Mouse (Mus musculus): ENCODE data around the gene Men1. TPM values are rescaled to one million over a fixed set of nuclear protein-coding genes. Genes with fewer than 3 reads are reported as not detected.

Gene Men1
- polyA plus RNA-seq, 1 experiment from 2014 or later: 103 TPM

DNA sequence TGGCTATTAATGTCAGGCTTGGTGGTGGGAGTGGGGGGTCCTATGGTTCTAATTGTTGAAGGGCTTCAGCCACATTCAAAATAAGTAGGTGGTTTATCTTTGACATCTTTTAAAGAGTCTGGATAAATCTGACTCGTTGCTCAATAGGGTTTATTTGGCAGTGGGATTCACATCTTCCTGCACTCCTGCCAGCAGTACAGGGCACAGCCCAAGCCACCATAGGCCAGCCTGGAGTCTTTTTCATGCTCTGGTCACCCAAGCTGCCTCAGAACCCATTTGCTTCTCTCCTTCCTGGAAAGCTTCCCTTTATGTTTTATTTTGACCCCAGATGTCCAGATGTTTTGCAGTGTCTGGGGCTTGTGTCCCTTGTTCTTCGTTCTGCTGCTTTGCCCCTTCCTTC is 41.9 kb downstream of the Men1 start:
- Histone ChIP-seq H3K27ac (replicated peaks) (no peak overlapping the region), H3K4me1 (no peaks in the 10 kb centered on the region), H3K9me3 (no peaks in the 10 kb centered on the region), H3K36me3 (peaks cover 75% of the 10 kb centered on the region), H3K27me3 (no peaks in the 10 kb centered on the region), H3K4me2 (replicated peaks) (no peak overlapping the region), H3K4me3 (no peak overlapping the region), H3K9ac (replicated peaks) (no peak overlapping the region)
- no peak for ATAC-seq (ENCODE audit: low FRiP score, low read depth)
- 85% methylated on average over 2 of the region's 2 CpGs for WGBS

DNA sequence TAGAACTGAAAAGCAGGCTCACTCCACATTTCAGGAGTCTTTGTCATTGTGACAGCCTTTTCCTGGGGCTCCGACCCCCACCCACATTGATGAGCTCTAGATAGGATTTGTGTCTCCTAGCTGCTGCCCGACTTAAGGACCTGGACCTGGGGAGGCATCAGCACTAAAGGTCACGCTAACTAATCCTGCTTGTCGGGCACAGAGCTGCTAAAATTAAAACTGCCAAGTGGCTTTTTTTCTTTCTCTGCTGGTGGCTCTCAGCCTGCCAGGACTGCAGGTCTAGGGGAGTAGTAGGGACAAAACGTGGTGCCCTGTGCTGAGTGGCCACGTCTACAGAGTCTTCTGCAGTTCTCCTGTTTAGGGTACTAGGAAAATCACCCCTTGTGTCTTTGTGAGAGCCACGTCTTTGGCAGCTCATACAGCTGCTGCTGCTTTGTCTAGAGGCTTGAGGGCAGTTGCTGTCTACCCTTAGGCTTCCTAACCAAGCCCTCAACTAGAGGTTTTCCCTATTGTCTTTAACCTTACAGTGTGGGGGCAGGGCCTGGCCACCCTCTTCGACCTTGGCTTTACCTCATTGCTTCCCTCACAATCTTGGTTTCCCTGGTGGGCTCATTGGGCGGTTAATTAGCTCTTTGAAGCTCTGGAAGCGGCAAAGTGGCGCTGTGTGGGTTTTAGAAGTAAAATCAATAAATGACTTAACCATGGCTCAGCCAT is 42.7 kb downstream of the Men1 start:
- H3K9ac ChIP-seq (replicated peaks): no peak overlapping the region
- H3K9me3 ChIP-seq: no peaks in the 10 kb centered on the region
- 55% methylated on average over 11 of the region's 11 CpGs for WGBS
- H3K4me3 ChIP-seq: no peak overlapping the region
- H3K4me2 ChIP-seq (replicated peaks): no peak overlapping the region
- H3K4me1 ChIP-seq: no peaks in the 10 kb centered on the region
- peak overlapping the region; percentile 52 for H3K27ac ChIP-seq (replicated peaks)
- peaks cover 66% of the 10 kb centered on the region for H3K36me3 ChIP-seq
- H3K27me3 ChIP-seq: no peaks in the 10 kb centered on the region
- ATAC-seq (ENCODE audit: low FRiP score, low read depth): no peak

GRCm38 (mm10) chr19:6380411-6381166 is 45.8 kb downstream of the Men1 start:
- no peak for ATAC-seq (ENCODE audit: low FRiP score, low read depth)
- peaks cover 14% of the 10 kb centered on the region for H3K4me1 ChIP-seq
- H3K27ac ChIP-seq (replicated peaks): no peak overlapping the region; the same call in 1 of the 2 replicates
- no peaks in the 10 kb centered on the region for H3K27me3 ChIP-seq
- no peak overlapping the region for H3K4me3 ChIP-seq
- H3K36me3 ChIP-seq: peaks cover 36% of the 10 kb centered on the region
- H3K9me3 ChIP-seq: no peaks in the 10 kb centered on the region
- no peak overlapping the region for H3K4me2 ChIP-seq (replicated peaks)
- WGBS: 92% methylated on average over 9 of the region's 9 CpGs
- H3K9ac ChIP-seq (replicated peaks): no peak overlapping the region

GRCm38 (mm10) chr19:6381238-6381637 is 46.5 kb downstream of the Men1 start:
- WGBS: 95% methylated on average over 5 of the region's 5 CpGs
- no peaks in the 10 kb centered on the region for H3K27me3 ChIP-seq
- ATAC-seq (ENCODE audit: low FRiP score, low read depth): no peak

DNA sequence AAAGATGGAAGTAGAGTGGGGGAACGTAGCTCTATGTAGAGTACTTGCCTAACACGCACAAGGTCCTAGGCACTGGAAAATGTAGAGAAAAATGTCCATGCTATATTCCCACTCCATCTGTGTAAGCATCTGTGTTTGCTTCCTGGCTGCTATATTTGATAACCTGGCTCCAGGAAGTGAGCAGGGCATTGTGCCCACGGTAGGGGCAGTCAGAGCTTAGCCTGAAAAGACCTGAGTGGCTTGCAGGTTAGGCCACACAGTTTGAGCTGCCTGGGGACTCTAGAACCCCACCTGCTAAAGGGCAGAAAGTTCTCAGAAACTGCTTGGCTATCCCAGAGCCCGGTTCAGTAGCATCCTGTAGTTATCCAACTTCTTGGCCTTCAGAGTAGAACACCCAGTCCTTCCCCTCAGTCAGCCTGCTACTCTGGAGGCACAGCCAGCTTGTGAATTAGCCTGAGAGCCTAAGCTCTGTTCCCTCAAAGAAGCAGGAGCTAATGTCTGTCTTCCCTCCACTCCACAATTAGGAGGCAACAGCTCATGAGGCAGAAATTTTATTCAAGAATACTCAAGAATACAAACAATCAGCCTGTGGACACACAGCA is 47.6 kb downstream of the Men1 start:
- Histone ChIP-seq H3K4me1 (peaks cover 14% of the 10 kb centered on the region), H3K9me3 (no peaks in the 10 kb centered on the region), H3K27me3 (no peaks in the 10 kb centered on the region), H3K36me3 (peaks cover 18% of the 10 kb centered on the region), H3K4me2 (replicated peaks) (no peak overlapping the region), H3K4me3 (no peak overlapping the region), H3K9ac (replicated peaks) (no peak overlapping the region), H3K27ac (replicated peaks) (no peak overlapping the region)
- 78% methylated on average over 4 of the region's 4 CpGs for WGBS
- ATAC-seq (ENCODE audit: low FRiP score, low read depth): no peak

More at GRCm38 (mm10) chr19:6381238-6381637, 46.5 kb downstream of the Men1 start:
- peaks cover 14% of the 10 kb centered on the region for H3K4me1 ChIP-seq
- no peaks in the 10 kb centered on the region for H3K9me3 ChIP-seq
- peaks cover 30% of the 10 kb centered on the region for H3K36me3 ChIP-seq
- H3K27ac ChIP-seq (replicated peaks): no peak overlapping the region
- no peak overlapping the region for H3K4me3 ChIP-seq
- H3K9ac ChIP-seq (replicated peaks): no peak overlapping the region
- no peak overlapping the region for H3K4me2 ChIP-seq (replicated peaks)

DNA sequence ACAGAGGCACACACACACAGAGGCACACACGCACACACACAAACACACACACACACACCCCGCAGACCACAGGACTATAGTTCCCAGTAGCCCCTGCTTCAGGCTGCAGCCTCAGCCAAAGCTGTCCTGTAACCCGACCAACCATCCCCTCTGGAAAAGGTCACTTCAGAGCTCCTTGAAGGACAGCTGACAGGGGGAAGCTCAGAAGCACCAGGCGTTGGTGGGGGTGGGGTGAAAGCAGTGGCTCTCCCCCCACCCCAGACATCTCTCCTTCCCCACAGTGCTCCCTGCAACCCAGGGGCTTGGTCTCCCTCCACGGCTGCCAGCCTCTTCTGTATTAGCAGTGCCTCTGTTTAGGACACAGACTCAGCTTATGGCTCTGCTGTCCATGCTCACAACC is 48.7 kb downstream of the Men1 start:
- Histone ChIP-seq H3K27ac (replicated peaks) (peak overlapping the region; percentile 54), H3K36me3 (peaks cover 8% of the 10 kb centered on the region), H3K9ac (replicated peaks) (no peak overlapping the region; the same call in 1 of the 2 replicates), H3K4me2 (replicated peaks) (no peak overlapping the region), H3K4me1 (peaks cover 14% of the 10 kb centered on the region), H3K4me3 (no peak overlapping the region), H3K27me3 (no peaks in the 10 kb centered on the region), H3K9me3 (no peaks in the 10 kb centered on the region)
- ATAC-seq (ENCODE audit: low FRiP score, low read depth): no peak
- 30% methylated on average over 5 of the region's 5 CpGs for WGBS

DNA sequence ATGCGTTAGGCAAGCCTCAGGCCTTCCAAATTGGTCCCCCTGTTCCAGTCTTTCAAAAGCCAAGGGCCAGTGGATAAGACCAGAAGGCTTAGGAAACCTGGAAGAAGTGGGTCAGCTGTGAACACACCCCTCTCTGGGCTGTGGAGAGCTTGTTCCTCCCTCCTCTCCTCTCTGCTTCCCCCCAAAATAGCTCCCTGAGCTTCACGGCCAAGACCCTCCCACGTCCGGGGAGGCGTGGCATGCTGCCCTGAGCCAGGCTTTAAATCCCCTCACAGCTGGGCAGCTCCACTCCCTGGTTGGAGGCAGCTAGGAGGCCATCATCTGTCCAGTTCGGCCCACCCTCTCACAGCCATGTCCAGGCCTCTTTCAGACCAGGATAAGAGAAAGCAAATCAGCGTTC is 49.3 kb downstream of the Men1 start, which contains the start of gene Pygm:
TSS of gene Pygm (plus strand) at position 272 of the 400 bp plus-strand sequence.
- 7% methylated on average over 7 of the region's 7 CpGs for WGBS
- H3K4me2 ChIP-seq (replicated peaks): no peak within 1 kb of the TSS
- no peak for ATAC-seq (ENCODE audit: low FRiP score, low read depth)
- peaks cover 2% of the 10 kb centered on the region for H3K36me3 ChIP-seq
- 0 out of 2 replicates have a peak, but pooled peaks cover 5% of the 10 kb centered on the region for H3K27me3 ChIP-seq
- no peak within 1 kb of the TSS for H3K4me3 ChIP-seq
- peak within 1 kb of the TSS; percentile 54 for H3K27ac ChIP-seq (replicated peaks)
- no peak within 1 kb of the TSS; the same call in 1 of the 2 replicates for H3K9ac ChIP-seq (replicated peaks)
- H3K9me3 ChIP-seq: no peaks in the 10 kb centered on the region
- H3K4me1 ChIP-seq: peaks cover 14% of the 10 kb centered on the region

DNA sequence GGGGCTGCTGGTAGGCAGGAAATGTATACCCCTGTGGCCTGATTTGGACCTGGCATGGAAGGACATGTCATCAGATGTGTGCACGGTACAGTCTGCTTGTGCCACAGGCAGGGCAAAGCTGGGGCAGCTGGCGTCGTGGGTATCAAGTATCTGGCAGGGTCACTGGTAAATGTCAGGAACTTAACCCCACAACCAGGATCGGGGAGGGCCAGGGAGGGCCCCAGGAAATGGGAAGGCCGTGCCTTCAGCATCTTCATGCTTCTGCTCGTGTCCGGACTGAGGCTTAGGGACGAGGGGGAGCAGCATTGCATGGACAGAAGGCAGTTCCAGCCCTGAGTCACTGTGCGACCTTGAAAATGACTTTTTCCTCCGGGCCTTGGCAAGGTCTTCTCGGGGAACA is 50.2 kb downstream of the Men1 start:
- no peak for ATAC-seq (ENCODE audit: low FRiP score, low read depth)
- Histone ChIP-seq H3K27me3 (peaks cover 6% of the 10 kb centered on the region), H3K4me2 (replicated peaks) (no peak overlapping the region), H3K9ac (replicated peaks) (no peak overlapping the region), H3K9me3 (no peaks in the 10 kb centered on the region), H3K27ac (replicated peaks) (no peak overlapping the region), H3K36me3 (no peaks in the 10 kb centered on the region), H3K4me1 (peaks cover 21% of the 10 kb centered on the region), H3K4me3 (no peak overlapping the region)
- WGBS: 83% methylated on average over 11 of the region's 11 CpGs

- no peak for ATAC-seq (ENCODE audit: low FRiP score, low read depth)
- peaks cover 23% of the 10 kb centered on the region for H3K4me1 ChIP-seq
- WGBS: 79% methylated on average over 5 of the region's 5 CpGs
- peaks cover 6% of the 10 kb centered on the region for H3K27me3 ChIP-seq
- no peak overlapping the region for H3K9ac ChIP-seq (replicated peaks)
- no peak overlapping the region for H3K27ac ChIP-seq (replicated peaks)
- H3K4me3 ChIP-seq: no peak overlapping the region
- no peaks in the 10 kb centered on the region for H3K36me3 ChIP-seq
- no peak overlapping the region for H3K4me2 ChIP-seq (replicated peaks)
- H3K9me3 ChIP-seq: no peaks in the 10 kb centered on the region
Measured at GRCm38 (mm10) chr19:6385419-6385818, 50.6 kb downstream of the Men1 start.

DNA sequence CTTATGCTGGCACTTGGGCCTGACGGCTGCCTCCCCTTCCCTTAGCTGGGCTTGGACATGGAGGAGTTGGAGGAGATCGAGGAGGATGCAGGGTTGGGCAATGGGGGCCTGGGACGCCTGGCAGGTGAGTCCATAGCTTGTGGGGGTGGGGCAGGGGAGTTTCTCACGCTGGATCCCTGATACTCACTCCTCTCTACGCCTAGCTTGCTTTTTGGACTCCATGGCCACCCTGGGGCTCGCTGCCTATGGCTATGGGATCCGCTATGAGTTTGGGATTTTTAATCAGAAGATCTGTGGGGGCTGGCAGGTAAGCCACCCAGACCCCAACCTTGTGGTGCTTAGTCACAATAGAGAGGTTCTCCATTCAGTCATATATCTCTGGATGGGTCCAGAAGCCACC is 51.0 kb downstream of the Men1 start:
- no peak for ATAC-seq (ENCODE audit: low FRiP score, low read depth)
- H3K27ac ChIP-seq (replicated peaks): no peak overlapping the region
- peaks cover 23% of the 10 kb centered on the region for H3K4me1 ChIP-seq
- no peak overlapping the region for H3K4me3 ChIP-seq
- H3K36me3 ChIP-seq: no peaks in the 10 kb centered on the region
- WGBS: 88% methylated on average over 7 of the region's 7 CpGs
- H3K9me3 ChIP-seq: no peaks in the 10 kb centered on the region
- H3K9ac ChIP-seq (replicated peaks): no peak overlapping the region
- H3K4me2 ChIP-seq (replicated peaks): no peak overlapping the region
- H3K27me3 ChIP-seq: peaks cover 10% of the 10 kb centered on the region

DNA sequence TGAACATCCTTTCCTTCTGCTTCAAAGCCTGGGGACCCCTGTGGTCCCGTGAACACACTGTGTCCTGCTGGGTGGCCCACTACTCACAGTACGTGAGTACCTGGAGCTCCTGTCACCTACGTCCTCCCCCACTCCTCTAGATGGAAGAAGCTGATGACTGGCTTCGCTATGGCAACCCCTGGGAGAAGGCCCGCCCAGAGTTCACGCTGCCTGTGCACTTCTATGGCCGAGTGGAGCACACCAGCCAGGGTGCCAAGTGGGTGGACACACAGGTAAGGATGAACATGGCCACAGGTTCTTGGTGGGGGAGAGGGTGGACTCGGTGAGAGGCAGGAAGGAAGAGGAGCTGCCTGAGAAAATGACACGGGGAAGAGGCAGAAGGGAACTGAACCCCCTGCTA is 51.5 kb downstream of the Men1 start:
- Histone ChIP-seq H3K27ac (replicated peaks) (no peak overlapping the region), H3K4me3 (no peak overlapping the region), H3K9me3 (no peaks in the 10 kb centered on the region), H3K36me3 (no peaks in the 10 kb centered on the region), H3K9ac (replicated peaks) (no peak overlapping the region), H3K4me1 (peaks cover 23% of the 10 kb centered on the region), H3K4me2 (replicated peaks) (no peak overlapping the region), H3K27me3 (peaks cover 12% of the 10 kb centered on the region)
- WGBS: 69% methylated on average over 9 of the region's 9 CpGs
- ATAC-seq (ENCODE audit: low FRiP score, low read depth): no peak

DNA sequence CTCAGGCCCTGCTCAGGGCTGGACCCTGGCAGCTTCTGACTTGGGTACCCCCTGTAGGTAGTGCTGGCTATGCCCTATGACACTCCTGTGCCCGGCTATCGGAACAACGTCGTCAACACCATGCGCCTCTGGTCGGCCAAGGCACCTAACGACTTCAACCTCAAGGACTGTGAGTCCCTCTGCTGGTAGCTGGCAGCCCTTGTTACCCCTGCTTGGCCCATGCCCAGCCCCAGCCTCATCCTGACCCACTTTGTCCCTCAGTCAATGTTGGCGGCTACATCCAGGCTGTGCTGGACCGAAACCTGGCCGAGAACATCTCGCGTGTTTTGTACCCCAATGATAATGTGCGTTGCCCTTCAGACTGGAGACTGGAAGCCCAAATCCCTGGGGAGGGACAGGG is 53.2 kb downstream of the Men1 start:
- 86% methylated on average over 13 of the region's 13 CpGs for WGBS
- no peak for ATAC-seq (ENCODE audit: low FRiP score, low read depth)
- H3K36me3 ChIP-seq: no peaks in the 10 kb centered on the region
- no peak overlapping the region for H3K4me2 ChIP-seq (replicated peaks)
- peaks cover 12% of the 10 kb centered on the region for H3K27me3 ChIP-seq
- H3K4me3 ChIP-seq: no peak overlapping the region
- H3K4me1 ChIP-seq: peaks cover 22% of the 10 kb centered on the region
- H3K9me3 ChIP-seq: no peaks in the 10 kb centered on the region
- H3K27ac ChIP-seq (replicated peaks): no peak overlapping the region
- H3K9ac ChIP-seq (replicated peaks): no peak overlapping the region
